Mouse (Mus musculus): ENCODE measurements around the gene Gtf2a2. TPM values are rescaled to one million over a fixed set of nuclear protein-coding genes. Genes with fewer than 3 reads are reported as not detected.

The Gtf2a2 gene
- polyA plus RNA-seq, 1 experiment from 2014 or later = 196 TPM

Other genes with a start within 250 kb of the Gtf2a2 start
- gene Bnip2, start 23.1 kb upstream of the Gtf2a2 start, polyA plus RNA-seq (2016; fragmentation: Nextera tagmentation; extraction: Ambion mirVana) = 108 and 109 TPM in 2 replicates
- gene Gcnt3, start 25.5 kb downstream of the Gtf2a2 start, polyA plus RNA-seq (2016; fragmentation: Nextera tagmentation; extraction: Ambion mirVana) = 0.05 TPM in 1 of 2 replicates, not detected in the other
- gene Fam81a, start 130.0 kb downstream of the Gtf2a2 start, polyA plus RNA-seq (2016; fragmentation: Nextera tagmentation; extraction: Ambion mirVana) = 1.9 and 2.6 TPM in 2 replicates
- gene Myo1e, start 194.8 kb downstream of the Gtf2a2 start, polyA plus RNA-seq (2016; fragmentation: Nextera tagmentation; extraction: Ambion mirVana) = 16.9 and 17.6 TPM in 2 replicates